Mouse (Mus musculus) midbrain, embryonic 14.5 days (tissue): ENCODE measurements around the gene Suco. TPM values are rescaled to one million over a fixed set of nuclear protein-coding genes. Genes with fewer than 3 reads are reported as not detected.

Experiments
- ATAC-seq: fragments of 200-750 bp; cut with Nextera tagmentation; 2 replicates; pipeline ENCODE4 v1.8.0; 2017; ENCODE audit warnings: moderate number of reproducible peaks, moderate library complexity; ENCODE audit not compliant: low FRiP score, low TSS enrichment
- DNase-seq: peaks from one replicate; pipeline ENCODE4 v3.0.0-alpha.2; 2015
- H3K27ac ChIP-seq: fragments of 300-500 bp; sonication (generic); replicated peaks from 2 replicates; pipeline ENCODE4 v1.5.1; 2014; ENCODE audit warnings: mild to moderate bottlenecking, low read depth, low read length, moderate library complexity
- H3K27me3 ChIP-seq: fragments of 300-500 bp; sonication (generic); 2 replicates; pipeline ENCODE4 v1.6.1; 2014; ENCODE audit warnings: low read length, control low read depth, mixed read lengths; ENCODE audit not compliant: control insufficient read depth, insufficient read depth
- H3K36me3 ChIP-seq: fragments of 300-500 bp; sonication (generic); 2 replicates; pipeline ENCODE4 v1.6.1; 2014; ENCODE audit warnings: low read length, control low read depth; ENCODE audit not compliant: control insufficient read depth, insufficient read depth
- H3K4me1 ChIP-seq: fragments of 300-500 bp; sonication (generic); 2 replicates; pipeline ENCODE4 v1.6.1; 2014; ENCODE audit warnings: mild to moderate bottlenecking, antibody characterized with exemption, low read length, control low read depth; ENCODE audit not compliant: control insufficient read depth, insufficient read depth
- H3K4me2 ChIP-seq: fragments of 300-500 bp; sonication (generic); 2 replicates; pipeline ENCODE4 v1.6.1; 2014; ENCODE audit warnings: mild to moderate bottlenecking, low read length, moderate library complexity
- H3K4me3 ChIP-seq: fragments of 300-500 bp; sonication (generic); replicated peaks from 2 replicates; pipeline ENCODE4 v1.5.1; 2014; ENCODE audit warnings: low read depth, low read length
- H3K9ac ChIP-seq: fragments of 300-500 bp; sonication (generic); replicated peaks from 2 replicates; pipeline ENCODE4 v1.6.1; 2014; ENCODE audit warnings: mild to moderate bottlenecking, low read length, moderate library complexity
- H3K9me3 ChIP-seq: fragments of 300-500 bp; sonication (generic); 2 replicates; pipeline ENCODE4 v1.6.1; 2016; ENCODE audit warnings: low read length, control low read depth, mixed read lengths; ENCODE audit not compliant: control insufficient read depth
- WGBS: fragments of 180-500 bp; shearing (Covaris S2); extraction: QIAGEN DNeasy Blood & Tissue Kit; methylation state at CpG from one replicate; pipeline ENCODE4 v1.1.7; 2014; 5-methylcytosine and 5-hydroxymethylcytosine counted together
- polyA plus RNA-seq: library from polyadenylated mRNA; unstranded; fragments of >200 nt; fragmentation: Nextera tagmentation; extraction: Ambion mirVana; gene quantifications from 2 replicates; pipeline ENCODE4 v1.2.1, GENCODE M21; 2014

The Suco gene
- polyA plus RNA-seq, 1 experiment from 2014 or later: 27.8 TPM

DNA sequence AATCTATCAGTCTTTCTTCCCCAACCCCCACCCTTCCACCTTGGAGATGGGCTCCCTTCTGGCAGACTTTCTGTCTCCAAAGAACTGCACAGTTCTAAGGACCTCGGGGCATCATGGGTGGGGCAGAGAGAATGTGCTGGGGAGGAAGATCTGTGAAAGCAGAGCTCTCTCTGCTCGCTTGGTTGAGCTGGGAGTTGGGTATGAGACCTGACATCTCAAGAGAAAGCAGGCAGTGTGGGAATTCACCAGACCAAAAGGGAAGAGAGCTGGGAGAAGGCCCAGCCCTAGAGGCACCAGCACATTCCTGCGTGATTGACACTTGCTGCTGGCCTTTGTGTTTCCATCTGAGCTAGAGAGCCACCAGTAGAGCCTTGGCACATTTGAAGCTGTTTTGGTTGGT is 39.6 kb upstream of the Suco start:
- no peak for DNase-seq
- 34% methylated on average over 3 of the region's 3 CpGs for WGBS
- Histone ChIP-seq H3K27me3 (no peaks in the 10 kb centered on the region), H3K4me2 (no peak overlapping the region), H3K4me1 (no peaks in the 10 kb centered on the region), H3K4me3 (no peak overlapping the region), H3K36me3 (no peaks in the 10 kb centered on the region), H3K9me3 (no peaks in the 10 kb centered on the region), H3K27ac (no peak overlapping the region), H3K9ac (no peak overlapping the region)
- no peak for ATAC-seq

DNA sequence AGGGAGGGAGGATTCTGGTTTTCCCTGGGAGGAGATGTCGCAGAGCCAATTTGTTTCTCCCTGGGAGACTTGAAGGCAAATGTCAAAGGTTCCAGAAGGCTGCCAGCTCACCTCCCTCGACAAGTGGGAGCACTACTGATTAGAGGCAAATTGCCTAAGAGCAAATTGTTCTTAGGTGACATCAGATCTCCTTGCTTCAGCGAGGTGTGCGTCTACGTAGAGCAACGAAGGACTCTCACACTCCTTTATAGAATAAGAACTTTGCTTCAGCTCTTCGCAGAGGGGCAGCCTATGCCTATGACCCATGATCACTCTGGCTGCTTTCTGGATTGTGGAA is 37.1 kb upstream of the Suco start:
- H3K36me3 ChIP-seq: no peaks in the 10 kb centered on the region
- H3K4me1 ChIP-seq: no peaks in the 10 kb centered on the region
- no peak overlapping the region for H3K9ac ChIP-seq
- no peak overlapping the region for H3K4me2 ChIP-seq
- DNase-seq: no peak
- no peak overlapping the region for H3K4me3 ChIP-seq
- ATAC-seq: no peak
- no peaks in the 10 kb centered on the region for H3K27me3 ChIP-seq
- 84% methylated on average over 7 of the region's 7 CpGs for WGBS
- no peaks in the 10 kb centered on the region for H3K9me3 ChIP-seq
- no peak overlapping the region for H3K27ac ChIP-seq

DNA sequence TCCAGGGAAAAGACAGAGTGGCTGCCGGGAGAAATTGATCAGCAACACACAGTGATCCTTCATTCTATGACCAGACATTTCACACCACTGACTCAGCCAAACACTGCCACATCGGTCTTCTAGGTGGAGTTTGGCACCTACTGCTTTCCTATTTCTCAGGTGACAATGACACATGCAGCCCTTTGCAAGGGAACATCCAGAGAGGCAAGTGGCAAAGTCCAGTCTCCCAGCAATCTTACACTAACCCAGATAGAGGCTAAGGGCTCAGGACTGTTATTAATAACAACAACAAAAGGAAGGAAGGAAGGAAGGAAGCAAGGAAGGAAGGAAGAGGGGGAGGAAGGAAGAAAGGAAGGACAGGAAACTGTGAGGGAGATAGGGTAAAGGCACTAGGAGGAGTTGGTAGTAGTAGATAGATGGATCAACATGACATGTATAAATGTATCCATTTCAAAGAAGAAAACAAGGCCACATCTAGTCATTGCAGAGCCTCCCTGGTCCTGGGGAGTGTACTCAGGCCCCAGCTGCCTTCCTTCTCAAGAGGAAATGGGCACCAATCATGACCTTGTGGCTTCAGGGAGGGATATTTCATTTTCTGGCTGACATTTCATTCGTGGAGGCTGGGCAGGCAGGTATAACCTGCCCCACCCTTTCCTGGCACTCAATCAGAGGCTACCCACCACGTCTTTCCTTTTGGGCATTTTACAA is 36.6 kb upstream of the Suco start:
- DNase-seq (no peak), ATAC-seq (no peak)
- no peaks in the 10 kb centered on the region for H3K36me3 ChIP-seq
- H3K4me2 ChIP-seq: no peak overlapping the region
- H3K9ac ChIP-seq: no peak overlapping the region
- no peak overlapping the region for H3K27ac ChIP-seq
- no peaks in the 10 kb centered on the region for H3K4me1 ChIP-seq
- no peaks in the 10 kb centered on the region for H3K9me3 ChIP-seq
- 80% methylated on average over 4 of the region's 4 CpGs for WGBS
- no peak overlapping the region for H3K4me3 ChIP-seq
- H3K27me3 ChIP-seq: no peaks in the 10 kb centered on the region

DNA sequence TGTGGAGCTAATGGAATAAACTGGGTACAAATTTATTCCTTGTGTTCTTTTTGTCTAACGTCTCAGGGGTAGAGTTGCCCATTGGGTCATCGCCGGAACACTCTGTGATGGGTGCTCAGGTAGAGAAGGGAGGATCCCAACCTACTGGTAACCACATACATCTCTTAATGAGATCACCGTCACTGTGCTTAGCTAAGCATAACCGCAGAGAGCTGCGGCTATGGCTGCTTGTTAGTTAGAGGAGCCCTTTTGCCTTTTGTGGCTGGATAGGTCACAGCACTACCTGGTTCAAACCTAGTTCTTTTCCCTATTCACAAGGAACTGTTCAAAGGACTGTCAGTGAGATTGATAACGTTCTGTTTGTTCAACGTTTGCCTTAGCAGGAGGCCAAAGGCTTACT is 32.6 kb upstream of the Suco start:
- WGBS: 84% methylated on average over 8 of the region's 8 CpGs

DNA sequence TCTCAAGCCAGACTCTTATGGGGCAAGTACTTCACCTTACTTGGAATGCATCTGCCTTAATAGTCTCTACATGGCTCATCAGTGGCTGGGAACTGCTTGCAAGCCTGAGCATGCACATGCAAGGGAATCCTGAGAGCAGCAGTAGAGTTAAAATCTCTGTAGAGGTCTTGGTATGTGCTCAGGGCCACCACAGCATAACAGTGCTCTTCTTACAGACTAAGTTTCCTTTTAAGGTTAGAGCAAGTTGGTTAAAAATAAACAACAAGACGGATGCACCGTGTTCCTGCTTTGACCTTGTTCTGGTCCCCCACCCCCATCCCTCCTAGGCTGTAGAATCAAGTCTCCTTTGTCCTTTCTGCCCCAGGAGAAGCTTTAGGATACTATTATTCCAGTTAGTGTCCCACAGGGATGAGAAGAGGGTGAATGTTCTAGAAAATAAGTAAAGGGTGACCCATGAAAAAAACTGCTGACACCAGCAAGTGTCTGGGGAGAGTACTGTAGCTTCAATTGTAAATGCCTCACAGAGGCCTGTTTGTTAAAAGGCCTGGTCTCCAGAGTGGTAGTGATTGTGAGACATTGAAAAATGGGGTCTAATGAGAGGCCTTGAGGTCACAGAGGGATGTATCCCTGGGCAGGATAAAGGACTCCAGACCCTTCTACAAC is 31.4 kb upstream of the Suco start:
- Histone ChIP-seq H3K36me3 (no peaks in the 10 kb centered on the region), H3K27me3 (no peaks in the 10 kb centered on the region), H3K4me1 (no peaks in the 10 kb centered on the region), H3K4me2 (no peak overlapping the region), H3K4me3 (no peak overlapping the region), H3K9ac (no peak overlapping the region), H3K9me3 (no peaks in the 10 kb centered on the region), H3K27ac (no peak overlapping the region)
- no peak for DNase-seq
- no peak for ATAC-seq
- WGBS: 84% methylated on average over 2 of the region's 2 CpGs

More for the DNA sequence above, 32.6 kb upstream of the Suco start:
- Histone ChIP-seq H3K27me3 (no peaks in the 10 kb centered on the region), H3K4me3 (no peak overlapping the region), H3K27ac (no peak overlapping the region), H3K36me3 (no peaks in the 10 kb centered on the region), H3K9me3 (no peaks in the 10 kb centered on the region), H3K4me1 (no peaks in the 10 kb centered on the region), H3K4me2 (no peak overlapping the region), H3K9ac (no peak overlapping the region)
- DNase-seq (no peak), ATAC-seq (no peak)

DNA sequence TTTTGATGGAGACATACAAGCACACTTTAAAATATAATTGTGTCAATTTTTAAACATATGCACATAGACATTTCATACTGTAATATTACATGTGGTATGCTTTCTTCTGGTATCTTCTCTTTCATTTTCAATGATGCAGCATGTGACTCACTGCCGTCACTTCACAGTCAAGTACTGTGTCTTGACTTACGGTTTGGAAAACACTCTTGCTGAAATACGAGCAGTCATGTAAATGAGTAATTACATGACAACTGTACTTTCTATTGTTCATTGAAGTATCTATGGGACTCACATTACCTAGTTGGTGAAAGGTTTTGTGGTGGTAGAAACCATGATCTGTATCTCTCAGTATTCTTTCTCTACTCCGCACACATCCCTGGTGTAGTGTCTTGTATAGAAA is 30.6 kb upstream of the Suco start:
- WGBS: 94% methylated on average over 4 of the region's 4 CpGs
- DNase-seq: no peak
- Histone ChIP-seq H3K36me3 (no peaks in the 10 kb centered on the region), H3K4me3 (no peak overlapping the region), H3K27ac (no peak overlapping the region), H3K4me1 (no peaks in the 10 kb centered on the region), H3K4me2 (no peak overlapping the region), H3K9ac (no peak overlapping the region), H3K9me3 (no peaks in the 10 kb centered on the region), H3K27me3 (no peaks in the 10 kb centered on the region)
- no peak for ATAC-seq

DNA sequence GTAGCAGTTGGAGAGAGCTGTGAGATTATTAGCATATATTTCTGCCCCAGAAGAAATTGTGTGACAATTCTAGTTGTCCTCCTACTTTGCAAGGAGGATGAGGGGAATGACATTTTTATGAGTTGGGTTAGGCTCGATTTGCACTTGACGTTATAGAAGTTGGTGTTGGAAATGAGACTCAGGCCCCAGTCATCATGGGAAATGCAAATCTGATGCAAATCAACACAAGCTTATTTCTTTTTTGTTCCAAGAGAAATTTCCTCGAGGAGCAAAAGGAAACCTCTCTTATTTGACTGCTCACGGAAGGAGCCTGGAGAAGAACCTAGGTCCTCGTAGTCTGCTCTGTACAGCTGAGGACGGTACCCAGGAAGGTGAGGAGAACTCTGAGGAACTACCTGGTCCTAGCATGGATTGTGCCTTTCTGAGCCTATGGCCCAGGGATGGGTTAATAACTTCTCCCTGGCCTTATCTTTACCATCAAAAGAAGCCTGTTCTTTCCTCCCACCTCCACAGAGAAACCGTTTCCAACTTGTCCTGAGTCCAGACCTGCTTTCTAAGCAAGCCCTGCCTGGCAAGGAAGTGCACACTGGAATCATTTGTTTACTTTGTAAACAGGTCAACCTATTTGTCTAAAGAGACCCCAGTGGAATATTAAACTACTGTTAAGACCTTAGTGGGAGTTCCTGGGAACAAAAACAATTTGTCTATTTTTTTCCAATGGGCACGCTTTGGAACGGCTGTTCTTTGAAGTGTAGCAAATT is 26.4 kb upstream of the Suco start:
- Histone ChIP-seq H3K4me1 (no peaks in the 10 kb centered on the region), H3K4me3 (no peak overlapping the region), H3K9me3 (no peaks in the 10 kb centered on the region), H3K27ac (no peak overlapping the region), H3K4me2 (no peak overlapping the region), H3K36me3 (no peaks in the 10 kb centered on the region), H3K27me3 (no peaks in the 10 kb centered on the region), H3K9ac (no peak overlapping the region)
- no peak for DNase-seq
- 79% methylated on average over 9 of the region's 9 CpGs for WGBS
- no peak for ATAC-seq

DNA sequence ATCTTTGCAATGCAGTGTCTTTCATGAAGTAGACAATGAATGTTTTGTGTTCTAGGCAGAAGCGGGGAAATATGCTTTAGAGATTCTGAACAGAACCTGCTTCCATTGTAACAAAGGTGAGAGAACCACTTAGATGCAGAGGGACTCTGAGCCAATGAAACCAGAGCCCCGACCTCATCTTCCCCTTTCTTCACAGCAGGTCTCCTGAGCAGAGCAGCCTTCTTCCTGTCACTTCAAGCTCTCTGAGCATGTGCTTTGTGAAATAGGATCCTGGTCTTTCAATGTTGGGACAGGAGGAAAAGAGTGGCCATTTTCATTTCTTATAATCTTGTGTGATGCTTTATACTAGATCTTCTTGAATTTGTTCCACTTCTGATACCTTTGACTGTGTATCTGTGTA is 23.6 kb upstream of the Suco start:
- no peaks in the 10 kb centered on the region for H3K9me3 ChIP-seq
- H3K4me2 ChIP-seq: no peak overlapping the region
- H3K36me3 ChIP-seq: no peaks in the 10 kb centered on the region
- DNase-seq (no peak), ATAC-seq (no peak)
- H3K27ac ChIP-seq: no peak overlapping the region
- H3K9ac ChIP-seq: no peak overlapping the region
- no peaks in the 10 kb centered on the region for H3K4me1 ChIP-seq
- no peaks in the 10 kb centered on the region for H3K27me3 ChIP-seq
- no peak overlapping the region for H3K4me3 ChIP-seq
- WGBS: 59% methylated on average over 2 of the region's 2 CpGs

DNA sequence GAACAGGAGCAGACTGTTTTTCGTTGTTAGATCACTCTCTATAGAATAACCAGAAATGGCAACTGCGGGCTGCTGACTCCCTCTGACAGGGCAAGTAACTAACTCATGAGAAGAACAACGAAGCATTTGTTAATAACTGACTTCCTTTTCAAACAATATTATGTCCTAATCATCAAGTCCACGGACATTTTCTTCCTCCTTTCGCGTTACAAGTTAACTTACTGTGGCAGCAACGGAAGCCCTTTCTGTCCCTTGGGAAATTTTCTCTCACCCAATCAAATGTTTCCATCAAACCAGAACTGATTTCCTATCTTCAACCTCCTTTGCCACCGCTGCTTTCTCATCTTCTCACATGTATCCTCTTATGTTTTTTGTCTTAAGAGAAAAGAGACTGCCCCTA is 20.8 kb upstream of the Suco start:
- no peak overlapping the region for H3K9ac ChIP-seq
- no peaks in the 10 kb centered on the region for H3K4me1 ChIP-seq
- ATAC-seq (no peak), DNase-seq (no peak)
- H3K27me3 ChIP-seq: no peaks in the 10 kb centered on the region
- no peaks in the 10 kb centered on the region for H3K9me3 ChIP-seq
- H3K36me3 ChIP-seq: no peaks in the 10 kb centered on the region
- no peak overlapping the region for H3K4me3 ChIP-seq
- WGBS: 84% methylated on average over 8 of the region's 8 CpGs
- H3K27ac ChIP-seq: no peak overlapping the region
- no peak overlapping the region for H3K4me2 ChIP-seq
